Mouse (Mus musculus): ENCODE data around the gene Aven.

Aven gene

DNA sequence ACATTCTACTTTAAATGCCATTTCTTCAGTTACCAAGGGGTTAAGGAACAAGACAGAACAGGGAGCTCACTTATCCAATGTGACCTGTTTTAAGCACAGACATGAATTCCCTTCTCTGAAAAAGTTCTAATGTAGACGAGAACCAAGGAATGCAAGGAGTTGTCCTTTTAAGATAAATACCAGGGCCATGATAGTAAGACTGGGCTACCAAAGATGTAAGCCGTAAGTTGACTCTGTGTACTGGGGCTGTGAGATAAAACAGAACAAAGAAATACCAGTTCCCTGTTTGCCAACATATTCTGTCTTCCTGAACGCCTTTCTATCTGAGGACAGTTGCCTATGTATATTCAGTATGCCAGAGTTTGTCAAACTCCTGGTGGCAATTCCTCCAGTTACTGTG lies 176.7 kb downstream of the Aven start:
- no peak for DNase-seq (ENCODE audit: low read depth, low spot score)

DNA sequence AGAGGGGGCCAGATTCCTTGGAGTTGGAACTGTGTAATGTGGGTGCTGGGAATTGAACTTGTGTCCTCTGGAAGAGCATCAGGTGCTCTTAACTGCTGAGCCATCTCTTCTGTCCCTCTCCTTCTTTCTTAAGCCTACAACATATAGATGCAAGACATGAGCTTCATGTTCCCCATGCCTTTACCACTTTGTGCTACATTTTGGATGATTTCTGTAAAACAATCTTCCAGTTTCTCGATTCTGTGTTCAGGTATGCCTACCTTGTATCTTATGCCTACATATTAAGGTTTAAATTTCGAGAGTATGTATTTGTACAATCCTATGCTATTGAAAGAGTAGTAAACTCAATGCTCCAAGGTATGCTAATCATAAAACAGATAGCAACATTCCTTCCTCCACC lies 183.4 kb downstream of the Aven start:
- DNase-seq (ENCODE audit: low read depth, low spot score) = no peak

DNA sequence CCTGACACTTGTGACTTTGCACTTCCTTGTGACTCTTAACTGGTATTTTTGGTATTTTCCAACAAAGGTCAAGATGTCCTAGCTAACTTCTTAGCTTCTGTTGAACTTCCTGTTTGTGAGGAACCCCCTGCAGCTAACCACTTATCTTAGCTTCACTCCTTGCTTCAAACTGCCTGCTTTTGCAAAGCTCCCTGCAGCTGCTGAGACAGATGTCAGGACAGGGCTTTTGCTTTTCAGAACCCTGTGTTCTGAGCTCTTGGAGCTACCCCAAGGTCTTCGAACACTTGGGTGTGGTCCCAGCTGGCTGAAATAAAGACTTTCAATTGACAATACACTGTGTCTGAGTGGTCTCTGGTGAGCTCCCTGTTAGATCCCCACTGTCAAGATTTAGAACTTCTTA lies 184.0 kb downstream of the Aven start:
- peak; percentile 12 for DNase-seq (ENCODE audit: low read depth, low spot score)

DNA sequence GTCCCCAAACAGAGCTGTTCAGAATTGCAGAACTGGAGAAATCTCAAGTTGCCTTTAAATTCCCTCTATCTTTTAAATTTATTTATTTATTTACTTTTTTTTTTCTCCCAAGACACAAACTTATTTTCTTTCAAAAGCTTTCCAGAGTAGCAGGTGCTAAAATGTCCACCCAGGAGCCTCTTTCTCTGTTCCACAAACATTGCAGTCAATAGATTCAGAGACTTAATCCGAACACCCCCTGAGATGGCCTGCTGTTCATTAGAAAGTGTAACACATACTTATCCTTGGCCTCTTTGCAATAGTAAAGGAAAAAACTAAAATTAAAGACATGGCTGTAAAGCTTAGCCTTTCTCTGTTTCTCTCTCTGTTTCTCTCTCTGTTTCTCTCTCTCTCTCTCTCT lies 184.5 kb downstream of the Aven start:
- no peak for DNase-seq (ENCODE audit: low read depth, low spot score)

DNA sequence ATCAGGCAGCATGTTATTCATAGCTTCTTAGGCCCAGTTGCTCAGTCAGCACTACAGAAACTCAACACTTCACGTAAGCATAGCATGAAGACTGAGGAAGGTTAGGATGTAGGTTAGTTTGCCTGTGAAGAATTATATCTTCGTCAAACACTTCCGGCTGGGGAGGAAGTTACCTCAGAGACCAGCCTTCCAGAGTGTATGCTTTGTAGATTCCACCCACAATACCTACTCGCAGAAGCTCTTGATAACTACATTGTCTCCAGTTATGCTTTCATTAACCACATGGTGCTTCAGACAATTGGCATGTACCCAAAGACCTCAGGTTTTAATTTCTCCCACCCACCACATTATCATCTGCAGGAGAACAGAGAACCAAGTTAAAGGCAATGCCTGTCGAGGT lies 189.1 kb downstream of the Aven start:
- no peak for DNase-seq (ENCODE audit: low read depth, low spot score)
